Mouse (Mus musculus): ENCODE results near the gene Dact2.

GRCm38 (mm10) chr17:14182860-14183259, 21.2 kb downstream of the Dact2 start:
- TF ChIP-seq POLR2A (IDR thresholded peaks at IDR 0.05; ENCODE audit: borderline replicate concordance, low read depth, low read length) (no peak), CTCF (IDR thresholded peaks at IDR 0.05; ENCODE audit: low read depth, low read length) (no peak)

Data from bone marrow macrophage, adult 2 months (primary cell).